Mouse (Mus musculus) CH12.LX (cell line): ENCODE measurements at regions not wholly inside any gene's neighbourhood (a gene's known extent, or its start where the extent isn't known, plus 50 kb on each side); places are given as distances from the start of the nearest gene placed in this dataset.

Experiments
- DNase-seq: peaks from one replicate; pipeline ENCODE4 v3.0.0-alpha.2; 2013; ENCODE audit errors: extremely low read depth
- H3K27ac ChIP-seq: 2 replicates; pipeline ENCODE4 v1.5.1; 2012; ENCODE audit warnings: low read depth, mild to moderate bottlenecking, control low read depth, moderate library complexity; ENCODE audit not compliant: insufficient read depth
- H3K27me3 ChIP-seq: replicated peaks from 2 replicates; pipeline ENCODE3; 2012; ENCODE audit warnings: inconsistent platforms
- H3K36me3 ChIP-seq, 2 experiments: replicated peaks in 1 of 2; 2 replicates each; pipeline versions ENCODE3 to v1.6.1; 2012; ENCODE audit warnings: inconsistent platforms in 1 of 2, low read length in 1 of 2, mild to moderate bottlenecking in 1 of 2, mixed read lengths in 1 of 2, moderate library complexity in 1 of 2; ENCODE audit not compliant: control insufficient read depth in 1 of 2, insufficient read depth in 1 of 2
- H3K4me1 ChIP-seq, 2 experiments: 2 replicates each; pipeline ENCODE4 v1.6.1; 2012; ENCODE audit warnings: inconsistent platforms in 1 of 2, moderate library complexity in 1 of 2; ENCODE audit not compliant: insufficient read depth in 2 of 2, control insufficient read depth in 1 of 2
- H3K4me2 ChIP-seq: 2 replicates; pipeline ENCODE4 v1.6.1; 2012; ENCODE audit warnings: low read depth, mild to moderate bottlenecking, control low read depth; ENCODE audit not compliant: poor library complexity, insufficient read depth, severe bottlenecking
- H3K4me3 ChIP-seq, 3 experiments: fragments of 150-350 bp in 1 of 3; sonication (generic) in 1 of 3; replicated peaks in 1 of 3; 2 replicates each; pipeline versions ENCODE3 to v1.5.1; 2011 to 2012; ENCODE audit warnings: low read depth in 2 of 3, low read length in 2 of 3, mild to moderate bottlenecking in 2 of 3, moderate library complexity in 2 of 3, control low read depth in 1 of 3, improper control_type of control experiment in 1 of 3, inconsistent platforms in 1 of 3, mixed read lengths in 1 of 3; ENCODE audit not compliant: poor library complexity in 1 of 3
- H3K79me2 ChIP-seq: replicated peaks from 2 replicates; pipeline ENCODE4 v1.6.1; 2012; ENCODE audit warnings: mild to moderate bottlenecking, moderate library complexity; ENCODE audit not compliant: control insufficient read depth, poor library complexity, insufficient read depth, severe bottlenecking; ENCODE audit errors: extremely low read depth
- H3K9ac ChIP-seq: 2 replicates; pipeline ENCODE4 v1.6.1; 2012; ENCODE audit warnings: low read depth, mild to moderate bottlenecking, control low read depth, moderate library complexity; ENCODE audit not compliant: insufficient read depth
- H3K9me3 ChIP-seq: replicated peaks from 2 replicates; pipeline ENCODE3; 2012; ENCODE audit warnings: low read length, inconsistent platforms, mixed read lengths
- BHLHE40 ChIP-seq: IDR thresholded peaks from 2 replicates; pipeline ENCODE4 v1.6.1; 2011; ENCODE audit warnings: mild to moderate bottlenecking, low read depth, low read length, improper control_type of control experiment
- ELF1 ChIP-seq: IDR thresholded peaks from 2 replicates; pipeline ENCODE4 v1.6.1; 2014; ENCODE audit warnings: low read depth, mild to moderate bottlenecking, inconsistent platforms, low read length, improper control_type of control experiment
- EP300 ChIP-seq: IDR thresholded peaks from 2 replicates; pipeline ENCODE4 v1.6.1; 2011; ENCODE audit warnings: low read length, improper control_type of control experiment
- GABPA ChIP-seq: IDR thresholded peaks from 2 replicates; pipeline ENCODE4 v1.6.1; 2012; ENCODE audit warnings: low read depth, low read length, improper control_type of control experiment, inconsistent platforms; ENCODE audit not compliant: insufficient replicate concordance
- JUND ChIP-seq: conservative IDR thresholded peaks from 2 replicates; pipeline ENCODE4 v1.6.1; 2011; ENCODE audit warnings: low read depth, low read length, improper control_type of control experiment
- MAFK ChIP-seq: IDR thresholded peaks from 2 replicates; pipeline ENCODE4 v1.6.1; 2011; ENCODE audit warnings: low read length, improper control_type of control experiment; ENCODE audit not compliant: insufficient replicate concordance
- MAX ChIP-seq: IDR thresholded peaks from 2 replicates; pipeline ENCODE4 v1.6.1; 2011; ENCODE audit warnings: low read length, improper control_type of control experiment
- MAZ ChIP-seq: IDR thresholded peaks from 2 replicates; pipeline ENCODE4 v1.6.1; 2012; ENCODE audit warnings: low read depth, mild to moderate bottlenecking, inconsistent platforms, low read length, improper control_type of control experiment, moderate library complexity
- MEF2A ChIP-seq: IDR thresholded peaks from 2 replicates; pipeline ENCODE4 v1.6.1; 2014; ENCODE audit warnings: low read depth, mild to moderate bottlenecking, inconsistent platforms, low read length, improper control_type of control experiment, borderline replicate concordance
- NELFE ChIP-seq: IDR thresholded peaks from 2 replicates; pipeline ENCODE4 v1.6.1; 2011; ENCODE audit warnings: low read depth, low read length, improper control_type of control experiment
- PAX5 ChIP-seq: IDR thresholded peaks from 2 replicates; pipeline ENCODE4 v1.6.1; 2012; ENCODE audit warnings: low read length, inconsistent platforms, mixed read lengths
- POLR2A ChIP-seq: IDR thresholded peaks from 2 replicates; pipeline ENCODE4 v1.6.1; 2011; ENCODE audit warnings: low read depth, mild to moderate bottlenecking, improper control_type of control experiment, low read length
- POLR2AphosphoS2 ChIP-seq: IDR thresholded peaks from 2 replicates; pipeline ENCODE4 v1.6.1; 2011; ENCODE audit warnings: low read depth, low read length, improper control_type of control experiment
- RAD21 ChIP-seq: IDR thresholded peaks from 2 replicates; pipeline ENCODE4 v1.6.1; 2011; ENCODE audit warnings: low read depth, mild to moderate bottlenecking, low read length, improper control_type of control experiment, moderate library complexity
- RCOR1 ChIP-seq: conservative IDR thresholded peaks from 2 replicates; pipeline ENCODE4 v1.6.1; 2012; ENCODE audit warnings: low read depth, mild to moderate bottlenecking, inconsistent platforms, low read length, improper control_type of control experiment
- SMC3 ChIP-seq: IDR thresholded peaks from 2 replicates; pipeline ENCODE4 v1.6.1; 2011; ENCODE audit warnings: low read depth, low read length, improper control_type of control experiment
- TBP ChIP-seq: conservative IDR thresholded peaks from 2 replicates; pipeline ENCODE4 v1.6.1; 2011; ENCODE audit warnings: low read depth, low read length, improper control_type of control experiment
- TCF12 ChIP-seq: IDR thresholded peaks from 2 replicates; pipeline ENCODE4 v1.6.1; 2014; ENCODE audit warnings: low read depth, mild to moderate bottlenecking, inconsistent platforms, low read length, improper control_type of control experiment
- UBTF ChIP-seq: IDR thresholded peaks from 2 replicates; pipeline ENCODE4 v1.6.1; 2012; ENCODE audit warnings: low read depth, mild to moderate bottlenecking, inconsistent platforms, low read length, improper control_type of control experiment, moderate library complexity
- ZC3H11A ChIP-seq: IDR thresholded peaks from 2 replicates; pipeline ENCODE4 v1.6.1; 2012; ENCODE audit warnings: low read depth, mild to moderate bottlenecking, inconsistent platforms, low read length, improper control_type of control experiment
- ZMIZ1 ChIP-seq: IDR thresholded peaks from 2 replicates; pipeline ENCODE4 v1.6.1; 2012; ENCODE audit warnings: low read depth, mild to moderate bottlenecking, inconsistent platforms, low read length, improper control_type of control experiment
- ZNF384 ChIP-seq: IDR thresholded peaks from 2 replicates; pipeline ENCODE4 v1.6.1; 2012; ENCODE audit warnings: low read depth, low read length, improper control_type of control experiment, inconsistent platforms
- dilution Hi-C: fragments of 300-500 bp; cut with MboI; formaldehyde crosslinking; loops from 2 replicates; pipeline ENCODE4 v1.14.3; 2020; ENCODE audit warnings: low sequenced_read_pairs; ENCODE audit not compliant: extremely low pct_unique_long_range_greater_than_20kb, extremely low pct_ligation_motif_present
- in situ Hi-C: fragments of 300-500 bp; cut with MboI; formaldehyde crosslinking; loops from 3 replicates; pipeline ENCODE4 v1.14.3; 2019; ENCODE audit warnings: low sequenced_read_pairs, low pct_ligation_motif_present, low pct_unique_long_range_greater_than_20kb, mixed read lengths

DNA sequence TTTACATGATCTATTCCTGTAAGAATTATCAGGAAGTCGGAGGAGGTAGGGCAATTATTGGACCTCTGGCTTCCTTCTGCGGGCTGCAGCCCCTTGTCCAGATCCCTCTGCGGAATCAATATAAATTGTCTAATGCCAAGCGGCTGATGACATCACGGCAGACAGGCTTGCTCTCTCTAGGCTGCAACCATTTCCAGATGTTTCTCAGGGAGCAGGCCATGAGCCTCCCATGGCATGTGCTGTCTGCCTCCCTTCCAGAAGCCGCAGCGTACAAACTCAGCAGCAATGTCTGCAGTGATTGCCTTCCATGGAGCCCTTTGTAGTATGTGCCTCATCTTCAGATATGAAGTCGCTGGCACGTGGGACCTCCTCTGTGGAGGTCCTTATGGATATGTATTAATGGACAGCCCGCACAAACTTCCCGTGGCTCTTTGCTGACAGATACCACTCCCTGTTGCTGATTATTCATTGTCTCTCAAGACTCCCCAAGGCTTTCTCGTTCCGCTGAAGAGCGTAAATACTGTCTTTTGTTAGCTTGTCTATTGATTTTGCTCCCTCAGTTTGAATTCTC lies 72.4 kb upstream of the Stmnd1 start:
- H3K9me3 ChIP-seq: no peaks in the 10 kb centered on the region
- TF ChIP-seq NELFE: no peak
- H3K4me1 ChIP-seq: no peaks in the 10 kb centered on the region
- H3K4me2 ChIP-seq: no peak overlapping the region
- H3K9ac ChIP-seq: no peak overlapping the region
- dilution Hi-C loops (no loop called here), in situ Hi-C loops (no loop called here)
- H3K4me3 ChIP-seq: no peak overlapping the region
- H3K79me2 ChIP-seq: no peaks in the 10 kb centered on the region
- no peak overlapping the region for H3K27ac ChIP-seq
- DNase-seq: no peak
- no peaks in the 10 kb centered on the region for H3K36me3 ChIP-seq
- H3K27me3 ChIP-seq: no peaks in the 10 kb centered on the region

DNA sequence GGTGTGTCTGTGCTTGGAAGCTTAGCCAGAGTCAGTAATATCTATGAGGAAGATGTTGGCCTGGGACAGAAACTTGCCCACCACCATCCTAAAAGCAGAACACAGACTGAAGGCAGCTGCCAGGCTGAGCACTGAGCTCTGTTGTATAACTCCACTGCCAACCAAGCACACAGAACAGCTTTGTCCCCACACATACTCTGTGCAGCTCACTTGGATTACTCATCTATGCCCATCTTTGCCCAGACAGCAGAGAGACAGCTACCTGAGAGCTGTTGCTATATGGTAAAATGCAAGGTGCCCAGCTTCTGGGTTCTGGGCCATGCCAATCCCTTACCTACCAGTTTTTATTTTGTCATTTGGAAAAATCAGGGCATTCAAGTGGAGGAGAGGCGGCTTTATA lies 80.4 kb upstream of the Stmnd1 start:
- Histone ChIP-seq H3K79me2 (no peaks in the 10 kb centered on the region), H3K27me3 (no peaks in the 10 kb centered on the region), H3K4me1 (no peaks in the 10 kb centered on the region), H3K4me2 (no peak overlapping the region), H3K4me3 (no peak overlapping the region), H3K9ac (no peak overlapping the region), H3K9me3 (no peaks in the 10 kb centered on the region), H3K27ac (no peak overlapping the region), H3K36me3 (no peaks in the 10 kb centered on the region)
- no peak for DNase-seq
- dilution Hi-C loops: no loop called here
- in situ Hi-C loops: no loop called here
- TF ChIP-seq UBTF: no peak
- no peak for TF ChIP-seq PAX5
- no peak for TF ChIP-seq NELFE
- no peak for TF ChIP-seq ZNF384
- TF ChIP-seq GABPA: no peak
- TF ChIP-seq SMC3: no peak
- no peak for TF ChIP-seq POLR2AphosphoS2
- no peak for TF ChIP-seq RCOR1
- TF ChIP-seq POLR2A: no peak
- TF ChIP-seq TCF12: no peak
- TF ChIP-seq EP300: no peak
- no peak for TF ChIP-seq BHLHE40
- TF ChIP-seq JUND: no peak

DNA sequence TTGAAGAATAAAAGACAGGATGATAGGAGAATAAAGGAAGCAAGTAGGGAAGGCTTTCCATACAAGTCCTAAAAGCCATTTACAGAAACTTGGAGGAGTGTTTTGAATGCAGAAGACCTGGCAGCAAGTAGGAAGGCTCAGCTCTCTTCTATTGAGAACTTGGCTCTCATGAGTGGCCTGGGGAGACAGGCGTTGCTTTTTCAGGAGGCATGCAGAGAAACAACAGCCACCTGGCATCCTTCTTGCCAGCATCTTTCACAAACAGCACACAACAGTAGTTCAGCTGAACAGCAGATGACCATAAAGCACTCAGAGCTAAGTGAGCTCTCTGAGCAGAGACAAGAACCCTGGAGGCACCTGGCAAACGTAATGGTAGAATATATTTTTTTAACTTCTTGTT lies 83.8 kb upstream of the Stmnd1 start:
- TF ChIP-seq MEF2A (no peak), RAD21 (no peak), MAX (no peak), BHLHE40 (no peak), MAZ (no peak), POLR2AphosphoS2 (no peak), ZNF384 (no peak), ZC3H11A (no peak), ZMIZ1 (no peak), TBP (no peak), RCOR1 (no peak), ELF1 (no peak), MAFK (no peak), SMC3 (no peak)
- H3K4me3 ChIP-seq: no peak overlapping the region
- no peaks in the 10 kb centered on the region for H3K27me3 ChIP-seq
- H3K9me3 ChIP-seq: no peaks in the 10 kb centered on the region
- DNase-seq: no peak
- no peaks in the 10 kb centered on the region for H3K36me3 ChIP-seq
- no peak overlapping the region for H3K9ac ChIP-seq
- dilution Hi-C loops (no loop called here), in situ Hi-C loops (no loop called here)
- no peak overlapping the region for H3K4me2 ChIP-seq
- H3K27ac ChIP-seq: no peak overlapping the region
- no peaks in the 10 kb centered on the region for H3K4me1 ChIP-seq
- H3K79me2 ChIP-seq: no peaks in the 10 kb centered on the region
